Mouse (Mus musculus): ENCODE measurements at regions not wholly inside any gene's neighbourhood (a gene's known extent, or its start where the extent isn't known, plus 50 kb on each side); places are given as distances from the start of the nearest gene placed in this dataset.

DNA sequence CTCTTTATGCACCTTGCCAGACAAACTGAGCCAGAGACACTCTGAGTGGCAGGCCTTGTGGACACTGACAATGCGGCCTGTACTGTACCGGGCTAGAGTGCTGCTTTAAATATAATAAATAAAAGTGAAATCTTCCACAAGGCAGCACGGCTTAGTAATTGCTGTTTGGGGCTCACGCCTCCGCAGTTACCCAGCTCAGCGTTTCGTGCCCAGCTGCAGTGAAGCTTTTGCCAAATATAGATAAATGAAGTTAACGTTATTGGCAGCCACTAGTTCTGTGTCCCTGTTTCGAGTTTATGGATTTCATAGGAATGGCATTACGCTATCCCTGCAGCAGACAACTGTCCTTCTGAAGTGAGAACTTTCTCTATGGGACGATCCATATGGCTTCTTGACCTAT is 429.7 kb upstream of the Id2 start:
- TF ChIP-seq CTCF (IDR thresholded peaks at IDR 0.05; ENCODE audit: insufficient read depth, low read depth, low read length) (no peak), POLR2A (IDR thresholded peaks at IDR 0.05; ENCODE audit: insufficient read depth, low read depth, low read length) (no peak)
